Mouse (Mus musculus): ENCODE results near the gene A830005F24Rik. TPM values are rescaled to one million over a fixed set of nuclear protein-coding genes. Genes with fewer than 3 reads are reported as not detected.

Gene A830005F24Rik
- polyA plus RNA-seq (2015; fragmentation: Nextera tagmentation; extraction: Ambion mirVana): 0.51 and 0.86 TPM in 2 replicates

- peak; percentile 97 for ATAC-seq (ENCODE audit: insufficient read depth, low FRiP score, low read depth)
- H3K27ac ChIP-seq: 0 out of 2 replicates have a peak within 1 kb of the TSS, but pooled peaks have one; percentile 6
- peak within 1 kb of the TSS; percentile 77 for H3K4me3 ChIP-seq (replicated peaks)
- H3K9me3 ChIP-seq: no peaks in the 10 kb centered on the region
- peak within 1 kb of the TSS; percentile 83 for H3K4me2 ChIP-seq
- no peaks in the 10 kb centered on the region for H3K4me1 ChIP-seq
- WGBS: 2% methylated on average over 34 of the region's 34 CpGs
- peak within 1 kb of the TSS; percentile 74 for H3K9ac ChIP-seq
- H3K27me3 ChIP-seq (replicated peaks): no peaks in the 10 kb centered on the region
- H3K36me3 ChIP-seq: no peaks in the 10 kb centered on the region
Measured at GRCm38 (mm10) chr13:48513003-48513929, at the start of gene A830005F24Rik, which contains the start of gene Zfp169. Gene A830005F24Rik (plus strand): TSS chr13:48513570. Gene Zfp169 (minus strand): TSS chr13:48513451.

GRCm38 (mm10) chr13:48464170-48464569, 49.2 kb upstream of the A830005F24Rik start:
- no peak overlapping the region for H3K4me3 ChIP-seq (replicated peaks)
- no peaks in the 10 kb centered on the region for H3K9me3 ChIP-seq
- no peak overlapping the region for H3K4me2 ChIP-seq
- no peak overlapping the region for H3K9ac ChIP-seq
- H3K4me1 ChIP-seq: no peaks in the 10 kb centered on the region
- 8% methylated on average over 4 of the region's 4 CpGs for WGBS
- H3K27me3 ChIP-seq (replicated peaks): no peaks in the 10 kb centered on the region
- H3K27ac ChIP-seq: no peak overlapping the region
- no peak for ATAC-seq (ENCODE audit: insufficient read depth, low FRiP score, low read depth)
- H3K36me3 ChIP-seq: no peaks in the 10 kb centered on the region

- H3K9me3 ChIP-seq: no peaks in the 10 kb centered on the region
Measured at GRCm38 (mm10) chr13:48466186-48466585, 47.2 kb upstream of the A830005F24Rik start.

GRCm38 (mm10) chr13:48468656-48469180, 44.7 kb upstream of the A830005F24Rik start:
- Histone ChIP-seq H3K4me2 (no peak overlapping the region), H3K4me1 (no peaks in the 10 kb centered on the region), H3K9ac (no peak overlapping the region), H3K27me3 (replicated peaks) (no peaks in the 10 kb centered on the region), H3K4me3 (replicated peaks) (no peak overlapping the region), H3K9me3 (no peaks in the 10 kb centered on the region), H3K36me3 (no peaks in the 10 kb centered on the region), H3K27ac (no peak overlapping the region)
- 52% methylated on average over 15 of the region's 15 CpGs for WGBS
- ATAC-seq (ENCODE audit: insufficient read depth, low FRiP score, low read depth): no peak

More at GRCm38 (mm10) chr13:48466186-48466585, 47.2 kb upstream of the A830005F24Rik start:
- no peaks in the 10 kb centered on the region for H3K4me1 ChIP-seq
- no peak for ATAC-seq (ENCODE audit: insufficient read depth, low FRiP score, low read depth)
- H3K4me2 ChIP-seq: no peak overlapping the region
- WGBS: 51% methylated on average over 10 of the region's 10 CpGs
- no peaks in the 10 kb centered on the region for H3K36me3 ChIP-seq
- H3K4me3 ChIP-seq (replicated peaks): no peak overlapping the region
- no peak overlapping the region for H3K9ac ChIP-seq
- H3K27me3 ChIP-seq (replicated peaks): no peaks in the 10 kb centered on the region
- no peak overlapping the region for H3K27ac ChIP-seq

GRCm38 (mm10) chr13:48483606-48484005, 29.8 kb upstream of the A830005F24Rik start:
- H3K9ac ChIP-seq: no peak overlapping the region
- no peak overlapping the region for H3K27ac ChIP-seq
- H3K36me3 ChIP-seq: no peaks in the 10 kb centered on the region
- WGBS: 91% methylated on average over 4 of the region's 4 CpGs
- H3K4me3 ChIP-seq (replicated peaks): no peak overlapping the region
- H3K4me1 ChIP-seq: no peaks in the 10 kb centered on the region
- H3K27me3 ChIP-seq (replicated peaks): no peaks in the 10 kb centered on the region
- ATAC-seq (ENCODE audit: insufficient read depth, low FRiP score, low read depth): no peak
- no peak overlapping the region for H3K4me2 ChIP-seq
- H3K9me3 ChIP-seq: no peaks in the 10 kb centered on the region

GRCm38 (mm10) chr13:48490396-48491182, 22.8 kb upstream of the A830005F24Rik start:
- Histone ChIP-seq H3K9me3 (no peaks in the 10 kb centered on the region), H3K4me2 (no peak overlapping the region), H3K4me1 (no peaks in the 10 kb centered on the region), H3K36me3 (peaks cover 23% of the 10 kb centered on the region), H3K4me3 (replicated peaks) (no peak overlapping the region), H3K27ac (no peak overlapping the region), H3K9ac (no peak overlapping the region), H3K27me3 (replicated peaks) (no peaks in the 10 kb centered on the region)
- no peak for ATAC-seq (ENCODE audit: insufficient read depth, low FRiP score, low read depth)
- 84% methylated on average over 35 of the region's 35 CpGs for WGBS

GRCm38 (mm10) chr13:48493183-48493582, 20.2 kb upstream of the A830005F24Rik start:
- no peak overlapping the region for H3K4me2 ChIP-seq
- no peaks in the 10 kb centered on the region for H3K4me1 ChIP-seq
- no peak for ATAC-seq (ENCODE audit: insufficient read depth, low FRiP score, low read depth)
- no peaks in the 10 kb centered on the region for H3K27me3 ChIP-seq (replicated peaks)
- H3K36me3 ChIP-seq: peaks cover 23% of the 10 kb centered on the region
- no peaks in the 10 kb centered on the region for H3K9me3 ChIP-seq
- H3K4me3 ChIP-seq (replicated peaks): no peak overlapping the region
- 65% methylated on average over 3 of the region's 5 CpGs for WGBS
- no peak overlapping the region for H3K9ac ChIP-seq
- no peak overlapping the region for H3K27ac ChIP-seq

GRCm38 (mm10) chr13:48497693-48498221, 15.6 kb upstream of the A830005F24Rik start:
- Histone ChIP-seq H3K9ac (no peak overlapping the region), H3K4me3 (replicated peaks) (no peak overlapping the region), H3K27ac (no peak overlapping the region), H3K27me3 (replicated peaks) (no peaks in the 10 kb centered on the region), H3K4me1 (no peaks in the 10 kb centered on the region), H3K4me2 (no peak overlapping the region), H3K9me3 (no peaks in the 10 kb centered on the region), H3K36me3 (no peaks in the 10 kb centered on the region)
- peak; percentile 71 for ATAC-seq (ENCODE audit: insufficient read depth, low FRiP score, low read depth)
- 30% methylated on average over 15 of the region's 15 CpGs for WGBS

- Histone ChIP-seq H3K9me3 (no peaks in the 10 kb centered on the region), H3K4me3 (replicated peaks) (no peak overlapping the region), H3K36me3 (no peaks in the 10 kb centered on the region), H3K27ac (no peak overlapping the region), H3K9ac (no peak overlapping the region), H3K27me3 (replicated peaks) (no peaks in the 10 kb centered on the region), H3K4me1 (no peaks in the 10 kb centered on the region), H3K4me2 (no peak overlapping the region)
- ATAC-seq (ENCODE audit: insufficient read depth, low FRiP score, low read depth): no peak
- 57% methylated on average over 4 of the region's 4 CpGs for WGBS
Measured at GRCm38 (mm10) chr13:48498676-48499075, 14.7 kb upstream of the A830005F24Rik start.

- Histone ChIP-seq H3K4me2 (no peak overlapping the region), H3K4me3 (replicated peaks) (no peak overlapping the region), H3K36me3 (peaks cover 8% of the 10 kb centered on the region; the same call in 1 of the 2 replicates), H3K4me1 (no peaks in the 10 kb centered on the region), H3K9me3 (no peaks in the 10 kb centered on the region), H3K27ac (no peak overlapping the region), H3K27me3 (replicated peaks) (no peaks in the 10 kb centered on the region), H3K9ac (no peak overlapping the region)
- 73% methylated on average over 5 of the region's 5 CpGs for WGBS
- no peak for ATAC-seq (ENCODE audit: insufficient read depth, low FRiP score, low read depth)
Measured at GRCm38 (mm10) chr13:48502422-48502821, 10.9 kb upstream of the A830005F24Rik start.

GRCm38 (mm10) chr13:48508661-48509060, 4.7 kb upstream of the A830005F24Rik start:
- Histone ChIP-seq H3K4me3 (replicated peaks) (no peak overlapping the region), H3K4me2 (no peak overlapping the region), H3K4me1 (no peaks in the 10 kb centered on the region), H3K9me3 (no peaks in the 10 kb centered on the region), H3K27ac (no peak overlapping the region), H3K36me3 (peaks cover 8% of the 10 kb centered on the region; the same call in 1 of the 2 replicates), H3K9ac (no peak overlapping the region), H3K27me3 (replicated peaks) (no peaks in the 10 kb centered on the region)
- WGBS: 80% methylated on average over 9 of the region's 9 CpGs
- no peak for ATAC-seq (ENCODE audit: insufficient read depth, low FRiP score, low read depth)

All from stomach, embryonic 15.5 days (tissue).